Mouse (Mus musculus) bone marrow, adult 2 months (tissue): Measurements from ENCODE around the gene Stk10.

ENCODE experiments used
- CTCF ChIP-seq: fragments of 200-500 bp; IDR thresholded peaks from 2 replicates; pipeline ENCODE4 v1.5.1; 2011; ENCODE audit warnings: low read length, control low read depth; ENCODE audit not compliant: control insufficient read depth, insufficient read depth
- POLR2A ChIP-seq: fragments of 200-500 bp; IDR thresholded peaks from 2 replicates; pipeline ENCODE4 v1.6.1; 2011; ENCODE audit warnings: low read depth, mild to moderate bottlenecking, control low read depth, low read length, borderline replicate concordance; ENCODE audit not compliant: control insufficient read depth

DNA sequence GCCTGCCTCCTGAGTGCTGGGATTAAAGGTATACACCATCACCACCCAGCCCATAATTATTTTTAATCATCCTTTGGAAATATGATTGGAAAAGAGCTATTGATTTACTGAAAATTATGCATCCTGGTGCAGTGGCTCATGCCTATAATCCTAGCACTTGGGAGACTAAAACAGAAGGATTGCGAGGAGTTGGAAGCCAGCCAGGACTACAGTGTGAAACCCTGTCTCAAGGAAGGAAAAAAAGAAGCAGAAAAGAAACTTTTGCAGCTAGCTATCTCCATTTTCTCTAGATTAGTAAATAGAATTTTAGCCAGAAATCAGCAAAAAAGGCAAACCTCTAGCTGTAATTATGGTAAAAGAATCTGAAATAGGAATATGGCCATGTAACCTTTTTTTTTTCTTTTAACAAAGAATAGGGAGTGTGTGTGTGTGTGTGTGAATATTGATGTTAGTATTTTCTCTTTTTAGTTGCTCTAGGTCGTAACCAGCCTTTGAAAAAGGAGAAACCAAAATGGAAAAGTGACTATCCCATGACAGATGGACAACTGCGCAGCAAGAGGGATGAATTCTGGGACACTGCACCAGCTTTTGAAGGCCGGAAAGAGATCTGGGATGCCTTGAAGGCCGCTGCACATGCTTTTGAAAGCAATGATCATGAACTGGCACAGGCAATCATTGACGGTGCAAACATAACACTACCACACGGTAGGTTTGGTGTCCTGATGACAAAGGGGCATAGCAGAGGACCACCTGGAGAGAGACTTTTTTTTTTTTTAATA lies 34.2 kb upstream of the Stk10 start:
- TF ChIP-seq CTCF (no peak), POLR2A (no peak)
